Comparison of ENCODE assay signal across 16 mouse cellular contexts in genomic region chr6:35874671-35875070, GRCm38 (mm10).
"Had no signal": no experiment of that assay in that cellular context is flagged by ENCODE, and none has a peak within 500 bp of the region (broad histone marks: within the 10 kb centered on the region; RNA-seq: fewer than 3 reads in every experiment).

No protein-coding gene starts in this region.

- H3K4me1 ChIP-seq: neural tube, embryonic 13.5 days; neural tube, embryonic 15.5 days; stomach, embryonic 15.5 days had no signal

- H3K27ac ChIP-seq: neural tube, embryonic 13.5 days; neural tube, embryonic 15.5 days; stomach, embryonic 15.5 days; stomach, postnatal 0 days had no signal

- H3K9me3 ChIP-seq: neural tube, embryonic 13.5 days; neural tube, embryonic 15.5 days; stomach, embryonic 15.5 days had no signal

- H3K4me3 ChIP-seq: neural tube, embryonic 13.5 days; neural tube, embryonic 15.5 days; stomach, embryonic 15.5 days had no signal

- H3K9ac ChIP-seq: neural tube, embryonic 13.5 days; neural tube, embryonic 15.5 days; stomach, embryonic 15.5 days had no signal

- H3K4me2 ChIP-seq: neural tube, embryonic 13.5 days; neural tube, embryonic 15.5 days; stomach, embryonic 15.5 days had no signal

- DNase-seq: retina, postnatal 1 day; right cerebral cortex, adult 18-20 months; right cerebral cortex, postnatal 14 days; right cerebral cortex, postnatal 25 days; right cerebral cortex, postnatal 4 days; spleen, adult 18-20 months; thymus, adult 18-20 months; thymus, adult 2 months; thymus, postnatal 14 days; thymus, postnatal 25 days; thymus, postnatal 36 days; thymus, postnatal 4 days had no signal

- H3K27me3 ChIP-seq: neural tube, embryonic 13.5 days; neural tube, embryonic 15.5 days; stomach, embryonic 15.5 days had no signal

- H3K36me3 ChIP-seq: neural tube, embryonic 13.5 days; neural tube, embryonic 15.5 days; stomach, embryonic 15.5 days had no signal
